31 mouse cellular contexts compared by ENCODE assay signal in genomic region chr8:61774161-61774560, GRCm38 (mm10).
"Had no signal": no experiment of that assay in that cellular context is flagged by ENCODE, and none has a peak within 500 bp of the region (broad histone marks: within the 10 kb centered on the region; RNA-seq: fewer than 3 reads in every experiment).

No protein-coding gene starts in this region.

- DNase-seq: heart, postnatal 10 days; heart, postnatal 36 days; kidney, adult 11 months; kidney, adult 18-20 months; kidney, adult 2 months; kidney, adult 8-10 months; kidney, adult 9 months; kidney, postnatal 10 days; kidney, postnatal 14 days; kidney, postnatal 25 days; kidney, postnatal 36 days; kidney, postnatal 4 days; layer of hippocampus, adult 9-11 months; layer of hippocampus, postnatal 36 days had no signal

- H3K9ac ChIP-seq: heart, embryonic 15.5 days; hindbrain, embryonic 12.5 days; hindbrain, embryonic 13.5 days; hindbrain, embryonic 14.5 days; hindbrain, embryonic 15.5 days; intestine, embryonic 15.5 days; kidney, embryonic 15.5 days had no signal

- H3K27me3 ChIP-seq: heart, embryonic 15.5 days; hindbrain, embryonic 12.5 days; hindbrain, embryonic 13.5 days; hindbrain, embryonic 15.5 days; intestine, embryonic 15.5 days; kidney, embryonic 15.5 days had no signal

- H3K36me3 ChIP-seq: heart, embryonic 15.5 days; hindbrain, embryonic 10.5 days; hindbrain, embryonic 12.5 days; hindbrain, embryonic 13.5 days; hindbrain, embryonic 15.5 days; intestine, embryonic 15.5 days; kidney, embryonic 15.5 days had no signal

- H3K4me1 ChIP-seq: hindbrain, embryonic 13.5 days; hindbrain, embryonic 15.5 days; intestine, embryonic 15.5 days had no signal

- H3K27ac ChIP-seq: hindbrain, embryonic 10.5 days; hindbrain, embryonic 12.5 days; hindbrain, embryonic 13.5 days; hindbrain, embryonic 14.5 days; hindbrain, embryonic 15.5 days; hindbrain, postnatal 0 days; intestine, embryonic 15.5 days; kidney, embryonic 15.5 days; kidney, postnatal 0 days; layer of hippocampus, adult 2 months; left cerebral cortex, adult 2 months had no signal

- H3K4me3 ChIP-seq: heart, embryonic 15.5 days; hindbrain, embryonic 10.5 days; hindbrain, embryonic 12.5 days; hindbrain, embryonic 13.5 days; hindbrain, embryonic 15.5 days; intestine, embryonic 15.5 days; kidney, embryonic 15.5 days; layer of hippocampus, adult 2 months; left cerebral cortex, adult 2 months had no signal

- ATAC-seq: hindbrain, embryonic 16.5 days; hindbrain, postnatal 0 days; inflammation-experienced regulatory T-cells, adult 6 months; intestine, embryonic 15.5 days; intestine, embryonic 16.5 days; intestine, postnatal 0 days had no signal

- H3K9me3 ChIP-seq: heart, embryonic 15.5 days; hindbrain, embryonic 10.5 days; hindbrain, embryonic 12.5 days; hindbrain, embryonic 13.5 days; hindbrain, embryonic 15.5 days; intestine, embryonic 15.5 days; kidney, embryonic 15.5 days had no signal

- H3K4me2 ChIP-seq: heart, embryonic 11.5 days; heart, embryonic 15.5 days; hindbrain, embryonic 12.5 days; hindbrain, embryonic 13.5 days; hindbrain, embryonic 14.5 days; hindbrain, embryonic 15.5 days; intestine, embryonic 15.5 days; kidney, embryonic 15.5 days had no signal
